Mouse (Mus musculus): ENCODE data around the gene Frmpd2. TPM values are rescaled to one million over a fixed set of nuclear protein-coding genes. Genes with fewer than 3 reads are reported as not detected.
A peak's percentile ranks its signal among the peaks of the same experiment; 100 is the strongest.

Gene Frmpd2
- polyA plus RNA-seq, 1 experiment from 2014 or later = not detected

- Histone ChIP-seq H3K4me3 (no peak overlapping the region), H3K27ac (no peak overlapping the region), H3K27me3 (no peaks in the 10 kb centered on the region), H3K4me2 (no peak overlapping the region), H3K9ac (no peak overlapping the region), H3K9me3 (no peaks in the 10 kb centered on the region), H3K36me3 (no peaks in the 10 kb centered on the region), H3K4me1 (peaks cover 8% of the 10 kb centered on the region)
- no peak for ATAC-seq (ENCODE audit: insufficient number of reproducible peaks, low FRiP score, low TSS enrichment, low read depth)
- 18% methylated on average over 6 of the region's 6 CpGs for WGBS
Observed at GRCm38 (mm10) chr14:33467766-33468165, 3.7 kb upstream of the Frmpd2 start.

DNA sequence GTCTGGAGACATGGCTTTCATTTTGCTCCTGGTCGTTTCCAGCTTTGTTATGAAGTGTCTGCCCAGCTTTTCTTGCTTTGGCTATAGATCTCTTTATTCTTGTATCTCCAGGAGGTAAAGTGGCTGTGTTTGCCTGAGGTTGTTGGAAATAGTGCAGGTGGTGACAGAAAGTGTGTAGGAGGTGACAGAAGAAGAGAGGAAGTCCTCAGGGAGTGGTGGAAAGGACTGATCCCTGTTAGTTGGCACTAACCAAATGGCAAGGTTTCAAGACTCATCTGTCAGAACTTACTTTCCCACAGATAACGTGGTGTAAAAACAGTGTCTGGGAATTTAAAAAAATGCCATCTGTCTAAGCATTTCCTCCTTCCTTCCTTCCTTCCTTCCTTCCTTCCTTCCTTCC lies 3.0 kb downstream of the Frmpd2 start:
- Histone ChIP-seq H3K27ac (no peak overlapping the region), H3K4me2 (no peak overlapping the region), H3K36me3 (no peaks in the 10 kb centered on the region), H3K27me3 (no peaks in the 10 kb centered on the region), H3K9ac (no peak overlapping the region), H3K4me1 (no peaks in the 10 kb centered on the region), H3K4me3 (no peak overlapping the region), H3K9me3 (no peaks in the 10 kb centered on the region)
- WGBS = 48% methylated on average over 2 of the region's 2 CpGs
- ATAC-seq (ENCODE audit: insufficient number of reproducible peaks, low FRiP score, low TSS enrichment, low read depth) = no peak

- 8% methylated on average over 3 of the region's 3 CpGs for WGBS
- no peaks in the 10 kb centered on the region for H3K4me1 ChIP-seq
- H3K27ac ChIP-seq = no peak overlapping the region
- H3K4me3 ChIP-seq = no peak overlapping the region
- no peaks in the 10 kb centered on the region for H3K36me3 ChIP-seq
- H3K4me2 ChIP-seq = no peak overlapping the region
- no peaks in the 10 kb centered on the region for H3K27me3 ChIP-seq
- no peaks in the 10 kb centered on the region for H3K9me3 ChIP-seq
- no peak for ATAC-seq (ENCODE audit: insufficient number of reproducible peaks, low FRiP score, low TSS enrichment, low read depth)
- H3K9ac ChIP-seq = no peak overlapping the region
Observed at GRCm38 (mm10) chr14:33476094-33476760, 4.7 kb downstream of the Frmpd2 start.

DNA sequence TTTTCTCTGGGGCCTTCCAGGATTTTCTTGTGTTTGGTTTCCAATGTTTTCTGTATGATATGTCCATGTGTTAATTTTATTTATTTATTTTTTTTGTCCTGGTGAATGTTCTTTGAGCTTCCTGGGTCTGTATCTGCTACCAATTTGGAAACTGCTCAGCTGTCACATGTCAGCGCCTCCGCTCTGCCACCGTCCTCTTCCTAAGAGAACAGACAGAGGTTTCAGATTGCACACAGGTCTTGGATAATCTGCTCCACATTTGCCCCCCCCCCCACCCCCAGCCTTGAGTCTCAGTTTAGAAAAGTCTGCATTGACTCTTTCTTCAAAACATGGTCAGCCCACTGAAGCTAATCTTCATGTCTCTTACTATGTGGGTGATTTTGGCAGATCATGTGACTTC lies 10.5 kb downstream of the Frmpd2 start:
- no peaks in the 10 kb centered on the region for H3K4me1 ChIP-seq
- no peak overlapping the region for H3K9ac ChIP-seq
- H3K4me3 ChIP-seq = no peak overlapping the region
- WGBS = 29% methylated on average over 3 of the region's 3 CpGs
- no peak for ATAC-seq (ENCODE audit: insufficient number of reproducible peaks, low FRiP score, low TSS enrichment, low read depth)
- no peaks in the 10 kb centered on the region for H3K27me3 ChIP-seq
- H3K36me3 ChIP-seq = no peaks in the 10 kb centered on the region
- no peak overlapping the region for H3K4me2 ChIP-seq
- H3K27ac ChIP-seq = no peak overlapping the region
- no peaks in the 10 kb centered on the region for H3K9me3 ChIP-seq

GRCm38 (mm10) chr14:33487805-33488550 lies 16.5 kb downstream of the Frmpd2 start:
- H3K27ac ChIP-seq = no peak overlapping the region
- no peak overlapping the region for H3K4me3 ChIP-seq
- H3K9ac ChIP-seq = no peak overlapping the region
- no peaks in the 10 kb centered on the region for H3K27me3 ChIP-seq
- WGBS = 53% methylated on average over 15 of the region's 15 CpGs
- no peak for ATAC-seq (ENCODE audit: insufficient number of reproducible peaks, low FRiP score, low TSS enrichment, low read depth)
- H3K4me2 ChIP-seq = no peak overlapping the region
- H3K4me1 ChIP-seq = no peaks in the 10 kb centered on the region
- no peaks in the 10 kb centered on the region for H3K36me3 ChIP-seq
- no peaks in the 10 kb centered on the region for H3K9me3 ChIP-seq

DNA sequence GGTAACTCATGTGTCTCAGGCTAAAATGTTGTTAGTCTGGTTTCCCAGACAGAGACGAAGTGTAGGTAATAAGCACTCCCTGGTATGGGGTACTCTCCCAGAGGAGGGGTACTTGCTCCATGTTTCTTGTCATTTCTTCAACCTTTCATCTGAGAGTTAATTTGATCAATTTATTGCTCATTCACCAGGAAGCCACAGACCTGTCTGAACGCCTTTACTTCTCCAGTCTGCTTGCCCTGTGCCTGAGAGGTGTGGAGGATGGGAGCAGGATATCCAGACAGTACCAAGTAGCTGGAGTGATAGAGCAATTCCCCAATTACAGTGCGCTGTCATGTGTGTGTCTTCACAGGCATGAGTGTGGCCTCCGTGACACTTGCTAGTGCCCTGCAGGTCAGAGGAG lies 23.7 kb downstream of the Frmpd2 start:
- Histone ChIP-seq H3K9ac (no peak overlapping the region), H3K9me3 (no peaks in the 10 kb centered on the region), H3K4me2 (no peak overlapping the region), H3K27ac (no peak overlapping the region), H3K4me3 (no peak overlapping the region), H3K27me3 (no peaks in the 10 kb centered on the region), H3K36me3 (no peaks in the 10 kb centered on the region), H3K4me1 (0 out of 2 replicates have a peak, but pooled peaks cover 5% of the 10 kb centered on the region)
- no peak for ATAC-seq (ENCODE audit: insufficient number of reproducible peaks, low FRiP score, low TSS enrichment, low read depth)
- 52% methylated on average over 4 of the region's 4 CpGs for WGBS

DNA sequence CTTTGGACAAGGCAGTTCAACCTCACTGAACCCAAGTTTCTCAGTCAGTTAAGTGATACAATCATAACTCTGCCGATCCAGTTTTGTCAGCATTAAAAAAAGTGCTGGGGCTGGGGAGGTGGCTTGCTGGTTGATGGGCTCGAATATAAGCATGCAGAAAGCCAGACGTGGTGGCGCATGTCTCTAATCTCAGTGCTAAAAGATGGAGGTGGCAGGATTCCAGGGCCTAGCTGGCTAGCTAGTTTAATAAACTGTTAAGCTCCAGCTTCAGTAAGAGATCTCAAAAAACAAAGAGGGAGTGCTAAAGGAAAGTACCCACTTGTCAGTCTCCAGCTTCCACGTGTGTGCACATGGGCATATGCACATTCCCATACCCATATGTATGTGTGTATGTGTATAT lies 25.9 kb downstream of the Frmpd2 start:
- WGBS = 43% methylated on average over 5 of the region's 5 CpGs
- no peak for ATAC-seq (ENCODE audit: insufficient number of reproducible peaks, low FRiP score, low TSS enrichment, low read depth)
- 0 out of 2 replicates have a peak, but pooled peaks cover 5% of the 10 kb centered on the region for H3K4me1 ChIP-seq
- no peak overlapping the region for H3K27ac ChIP-seq
- no peaks in the 10 kb centered on the region for H3K36me3 ChIP-seq
- no peak overlapping the region for H3K4me2 ChIP-seq
- no peaks in the 10 kb centered on the region for H3K27me3 ChIP-seq
- no peak overlapping the region for H3K9ac ChIP-seq
- H3K9me3 ChIP-seq = no peaks in the 10 kb centered on the region
- no peak overlapping the region for H3K4me3 ChIP-seq

GRCm38 (mm10) chr14:33498849-33499248 lies 27.4 kb downstream of the Frmpd2 start:
- Histone ChIP-seq H3K4me2 (no peak overlapping the region), H3K27ac (no peak overlapping the region), H3K4me1 (0 out of 2 replicates have a peak, but pooled peaks cover 5% of the 10 kb centered on the region), H3K36me3 (no peaks in the 10 kb centered on the region), H3K9ac (no peak overlapping the region), H3K9me3 (no peaks in the 10 kb centered on the region), H3K27me3 (no peaks in the 10 kb centered on the region), H3K4me3 (no peak overlapping the region)
- WGBS = 38% methylated on average over 3 of the region's 3 CpGs
- 0 out of 2 replicates have a peak, but pooled peaks have one; percentile 28 for ATAC-seq (ENCODE audit: insufficient number of reproducible peaks, low FRiP score, low TSS enrichment, low read depth)

- H3K4me1 ChIP-seq = 0 out of 2 replicates have a peak, but pooled peaks cover 5% of the 10 kb centered on the region
- H3K27me3 ChIP-seq = no peaks in the 10 kb centered on the region
- no peak overlapping the region for H3K4me3 ChIP-seq
- WGBS = 52% methylated on average over 10 of the region's 10 CpGs
- H3K9me3 ChIP-seq = no peaks in the 10 kb centered on the region
- H3K9ac ChIP-seq = no peak overlapping the region
- ATAC-seq (ENCODE audit: insufficient number of reproducible peaks, low FRiP score, low TSS enrichment, low read depth) = no peak
- no peak overlapping the region for H3K27ac ChIP-seq
- H3K4me2 ChIP-seq = no peak overlapping the region
- H3K36me3 ChIP-seq = no peaks in the 10 kb centered on the region
Observed at GRCm38 (mm10) chr14:33500631-33501030, 29.1 kb downstream of the Frmpd2 start.

GRCm38 (mm10) chr14:33503311-33503710 lies 31.8 kb downstream of the Frmpd2 start:
- ATAC-seq (ENCODE audit: insufficient number of reproducible peaks, low FRiP score, low TSS enrichment, low read depth) = no peak
- Histone ChIP-seq H3K4me3 (no peak overlapping the region), H3K4me2 (no peak overlapping the region), H3K27me3 (no peaks in the 10 kb centered on the region), H3K9me3 (no peaks in the 10 kb centered on the region), H3K4me1 (0 out of 2 replicates have a peak, but pooled peaks cover 5% of the 10 kb centered on the region), H3K9ac (no peak overlapping the region), H3K36me3 (no peaks in the 10 kb centered on the region), H3K27ac (no peak overlapping the region)
- 72% methylated on average over 9 of the region's 9 CpGs for WGBS

DNA sequence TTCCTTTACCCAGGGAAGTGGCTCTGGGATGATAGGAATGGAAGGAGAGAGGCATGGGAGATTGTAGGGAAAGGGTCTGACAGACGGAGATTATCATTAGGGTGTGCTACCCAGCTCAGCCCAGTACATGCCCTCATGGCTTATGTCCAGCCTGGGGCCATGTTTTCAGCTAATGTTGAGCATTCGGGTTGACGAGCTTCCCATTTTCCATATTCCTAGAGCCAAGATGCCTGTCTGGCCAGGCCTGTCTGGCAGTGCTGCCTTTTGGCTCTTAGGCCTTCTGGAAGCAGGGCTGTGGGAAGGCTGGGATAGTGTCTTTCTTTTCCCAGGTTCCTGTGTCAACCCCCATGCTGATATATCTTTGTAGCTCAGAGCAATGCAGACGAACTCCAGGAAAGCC lies 35.2 kb downstream of the Frmpd2 start:
- no peak for ATAC-seq (ENCODE audit: insufficient number of reproducible peaks, low FRiP score, low TSS enrichment, low read depth)
- Histone ChIP-seq H3K4me1 (no peaks in the 10 kb centered on the region), H3K4me2 (no peak overlapping the region), H3K9ac (no peak overlapping the region), H3K27ac (no peak overlapping the region), H3K4me3 (no peak overlapping the region), H3K36me3 (no peaks in the 10 kb centered on the region), H3K9me3 (no peaks in the 10 kb centered on the region), H3K27me3 (0 out of 2 replicates have a peak, but pooled peaks cover 4% of the 10 kb centered on the region)
- 55% methylated on average over 4 of the region's 4 CpGs for WGBS

DNA sequence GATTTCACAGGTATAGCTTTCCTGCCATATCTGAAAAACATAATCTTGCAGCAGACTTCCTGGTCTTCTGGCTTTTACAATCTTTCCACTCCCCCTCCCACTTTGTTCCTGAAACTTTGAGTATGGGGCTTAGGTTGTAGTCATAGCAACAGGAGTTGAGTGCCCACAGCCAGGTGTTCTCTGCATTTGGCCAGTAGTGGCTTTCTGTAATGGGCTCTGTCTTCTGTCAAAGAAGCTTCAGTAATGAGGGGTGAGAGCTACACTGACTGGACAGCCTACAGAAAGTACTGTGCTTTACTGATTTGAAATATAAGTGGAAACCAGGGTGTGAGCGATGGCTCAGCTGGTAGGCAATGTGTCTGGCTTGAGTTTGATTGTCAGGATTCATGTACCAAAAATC lies 37.2 kb downstream of the Frmpd2 start:
- 68% methylated on average over 1 of the region's 1 CpGs for WGBS
- H3K36me3 ChIP-seq = no peaks in the 10 kb centered on the region

More for the DNA sequence above, 37.2 kb downstream of the Frmpd2 start:
- no peak overlapping the region for H3K4me2 ChIP-seq
- no peaks in the 10 kb centered on the region for H3K9me3 ChIP-seq
- 0 out of 2 replicates have a peak, but pooled peaks cover 4% of the 10 kb centered on the region for H3K27me3 ChIP-seq
- H3K9ac ChIP-seq = no peak overlapping the region
- ATAC-seq (ENCODE audit: insufficient number of reproducible peaks, low FRiP score, low TSS enrichment, low read depth) = no peak
- H3K27ac ChIP-seq = no peak overlapping the region
- H3K4me1 ChIP-seq = no peaks in the 10 kb centered on the region
- no peak overlapping the region for H3K4me3 ChIP-seq
